25 mouse cellular contexts compared by ENCODE assay signal in genomic region chr7:81553589-81553988, GRCm38 (mm10). TPM values are rescaled to one million over a fixed set of nuclear protein-coding genes. Genes with fewer than 3 reads are reported as not detected.
"Had no signal": no experiment of that assay in that cellular context is flagged by ENCODE, and none has a peak within 500 bp of the region (broad histone marks: within the 10 kb centered on the region; RNA-seq: fewer than 3 reads in every experiment).

No protein-coding gene starts in this region.

- ATAC-seq: liver, embryonic 12.5 days had no signal

- DNase-seq: kidney, adult 2 months; kidney, postnatal 25 days; layer of hippocampus, adult 9-11 months; lung, adult 18-20 months; lung, postnatal 10 days; thymus, adult 18-20 months; thymus, postnatal 36 days had no signal

- H3K27me3 ChIP-seq: limb, embryonic 13.5 days; liver, embryonic 12.5 days; lung, embryonic 15.5 days; neural tube, embryonic 13.5 days had no signal

- H3K36me3 ChIP-seq: limb, embryonic 10.5 days; limb, embryonic 13.5 days; liver, embryonic 12.5 days; liver, embryonic 15.5 days; lung, embryonic 15.5 days; neural tube, embryonic 13.5 days had no signal

- H3K4me1 ChIP-seq: limb, embryonic 10.5 days; limb, embryonic 13.5 days; liver, embryonic 15.5 days; neural tube, embryonic 13.5 days had no signal

- H3K9ac ChIP-seq: limb, embryonic 13.5 days; liver, embryonic 12.5 days; liver, embryonic 15.5 days; lung, embryonic 15.5 days; neural tube, embryonic 13.5 days had no signal

- H3K4me2 ChIP-seq: limb, embryonic 13.5 days; liver, embryonic 12.5 days; liver, embryonic 15.5 days; lung, embryonic 15.5 days; neural tube, embryonic 13.5 days had no signal

- H3K4me3 ChIP-seq: layer of hippocampus, adult 2 months; limb, embryonic 10.5 days; limb, embryonic 13.5 days; liver, embryonic 12.5 days; liver, embryonic 15.5 days; lung, embryonic 15.5 days; neural tube, embryonic 13.5 days had no signal

- H3K27ac ChIP-seq: kidney, postnatal 0 days; layer of hippocampus, adult 2 months; limb, embryonic 10.5 days; limb, embryonic 13.5 days; liver, embryonic 12.5 days; liver, embryonic 15.5 days; lung, embryonic 15.5 days; neural tube, embryonic 13.5 days had no signal

- H3K9me3 ChIP-seq: limb, embryonic 10.5 days; liver, embryonic 12.5 days; liver, embryonic 15.5 days; lung, embryonic 15.5 days; neural tube, embryonic 13.5 days had no signal

RNA-seq across cellular contexts. Expression of gene Fsd2, which starts 13.2 kb away (rescaled TPM):
- total RNA-seq: megakaryocyte-erythroid progenitor cell, adult 5-6 weeks had no signal
- polyA plus RNA-seq: kidney, embryonic 14.5 days had no signal

RNA-seq across cellular contexts. Expression of gene BC048679, which starts 55.5 kb away (rescaled TPM):
- total RNA-seq: layer of hippocampus, adult 2 months; layer of hippocampus, postnatal 25 days; left cerebral cortex, adult 18-20 months; left cerebral cortex, postnatal 25 days; megakaryocyte-erythroid progenitor cell, adult 5-6 weeks had no signal
- polyA plus RNA-seq: kidney, embryonic 14.5 days; kidney, postnatal 0 days; large intestine, adult 2 months; limb, embryonic 10.5 days; limb, embryonic 13.5 days; liver, embryonic 12.5 days; liver, embryonic 15.5 days; lung, embryonic 15.5 days; neural tube, embryonic 13.5 days; small intestine, adult 2 months; spleen, adult 2 months; stomach, embryonic 16.5 days; urinary bladder, adult 2 months had no signal

RNA-seq across cellular contexts. Expression of gene Ap3b2, which starts 59.9 kb away (rescaled TPM):
- total RNA-seq: megakaryocyte-erythroid progenitor cell, adult 5-6 weeks had no signal
- polyA plus RNA-seq: spleen, adult 2 months had no signal
